Comparison of ENCODE assay signal across 32 mouse cellular contexts in the genomic region with DNA sequence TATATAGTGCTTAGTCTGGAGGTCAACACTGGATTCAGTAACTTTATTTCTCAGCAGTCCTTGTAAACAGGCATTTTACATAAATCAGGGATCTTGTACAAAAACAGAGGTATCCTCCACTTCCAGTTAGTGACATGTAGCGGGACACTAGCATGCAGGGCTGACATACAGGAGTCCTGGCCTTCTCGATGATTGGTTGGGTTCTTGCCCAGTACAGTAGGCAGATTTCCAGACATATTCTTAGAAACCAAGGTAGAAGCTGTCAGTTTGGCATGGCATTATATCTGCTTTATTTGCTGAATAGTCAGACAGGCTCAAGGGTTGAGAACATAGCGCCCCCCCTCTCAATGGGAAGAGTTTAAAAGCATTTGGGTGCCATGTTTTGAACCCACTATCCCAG.
A peak's percentile ranks its signal among the peaks of the same experiment; 100 is the strongest.
DNase-seq lines count a peak whose midpoint lies in the region; ATAC-seq lines count a peak whose summit lies in the region.
"Had no signal": no experiment of that assay in that cellular context is flagged by ENCODE, and none has a peak within 500 bp of the region (broad histone marks: within the 10 kb centered on the region; RNA-seq: fewer than 3 reads in every experiment).

No protein-coding gene starts in this region.

- H3K4me1 ChIP-seq in forebrain, embryonic 11.5 days (replicated peaks; ENCODE audit: control insufficient read depth, insufficient read depth, low read length) = no peaks in the 10 kb centered on the region; the same call in 1 of the 2 replicates
- H3K4me1 ChIP-seq: embryonic facial prominence, embryonic 13.5 days; heart, embryonic 10.5 days; heart, embryonic 15.5 days; kidney, embryonic 15.5 days; stomach, embryonic 15.5 days had no signal

- H3K4me3 ChIP-seq in forebrain, embryonic 11.5 days (ENCODE audit: low read depth, low read length) = no peak overlapping the region
- H3K4me3 ChIP-seq: embryonic facial prominence, embryonic 13.5 days; forebrain, embryonic 10.5 days; heart, embryonic 10.5 days; heart, embryonic 15.5 days; kidney, embryonic 15.5 days; layer of hippocampus, adult 2 months; midbrain, embryonic 13.5 days; neural tube, embryonic 15.5 days; stomach, embryonic 15.5 days had no signal

- no peak overlapping the region for H3K4me2 ChIP-seq in forebrain, embryonic 11.5 days (ENCODE audit: low read depth, low read length, severe bottlenecking)
- H3K4me2 ChIP-seq: embryonic facial prominence, embryonic 13.5 days; heart, embryonic 15.5 days; hindbrain, embryonic 14.5 days; kidney, embryonic 15.5 days; midbrain, embryonic 13.5 days; neural tube, embryonic 15.5 days; stomach, embryonic 15.5 days had no signal

- no peaks in the 10 kb centered on the region for H3K9me3 ChIP-seq in forebrain, embryonic 11.5 days (ENCODE audit: control insufficient read depth, low read length)
- H3K9me3 ChIP-seq: embryonic facial prominence, embryonic 13.5 days; forebrain, embryonic 10.5 days; heart, embryonic 10.5 days; heart, embryonic 15.5 days; kidney, embryonic 15.5 days; midbrain, embryonic 13.5 days; neural tube, embryonic 15.5 days; stomach, embryonic 15.5 days had no signal

- no peaks in the 10 kb centered on the region for H3K27me3 ChIP-seq in forebrain, embryonic 11.5 days (ENCODE audit: control insufficient read depth, insufficient read depth, low read length)
- H3K27me3 ChIP-seq: CH12.LX; embryonic facial prominence, embryonic 13.5 days; heart, embryonic 15.5 days; kidney, embryonic 15.5 days; neural tube, embryonic 15.5 days; stomach, embryonic 15.5 days had no signal

- H3K9ac ChIP-seq in forebrain, embryonic 11.5 days (ENCODE audit: low read length) = no peak overlapping the region
- H3K9ac ChIP-seq: embryonic facial prominence, embryonic 13.5 days; heart, embryonic 15.5 days; hindbrain, embryonic 14.5 days; kidney, embryonic 15.5 days; liver, embryonic 14.5 days; midbrain, embryonic 13.5 days; neural tube, embryonic 15.5 days; stomach, embryonic 15.5 days had no signal

- H3K27ac ChIP-seq in forebrain, embryonic 11.5 days (ENCODE audit: low read depth, low read length) = no peak overlapping the region
- H3K27ac ChIP-seq: embryonic facial prominence, embryonic 13.5 days; forebrain, embryonic 10.5 days; heart, embryonic 10.5 days; heart, embryonic 15.5 days; hindbrain, embryonic 14.5 days; kidney, embryonic 15.5 days; layer of hippocampus, adult 2 months; liver, embryonic 14.5 days; macrophage; midbrain, embryonic 13.5 days; neural tube, embryonic 15.5 days; stomach, embryonic 15.5 days had no signal

- ATAC-seq in cerebellum, adult (ENCODE audit: insufficient number of reproducible peaks, low FRiP score, low TSS enrichment) = peak; percentile 45; the same call in 1 of the 2 replicates
- no peak for ATAC-seq in forebrain, embryonic 11.5 days (replicated peaks; ENCODE audit: low FRiP score)
- ATAC-seq: activated CD4-positive, CD25-positive, alpha-beta regulatory T cell, adult 4 months; forebrain, embryonic 16.5 days had no signal

- no peak for DNase-seq in cerebellum, postnatal 4 days (ENCODE audit: low spot score in 2 of 2)
- DNase-seq in brain, adult 2 months (ENCODE audit: low read depth, low spot score) = peak; percentile 60
- DNase-seq in cerebellum, adult 8-10 months = peak; percentile 63
- peak; percentile 72 to 85 for DNase-seq in cerebellum, postnatal 25 days
- DNase-seq in frontal cortex, adult 2 months (ENCODE audit: extremely low spot score in 1 of 2, low spot score in 1 of 2) = no peak
- no peak for DNase-seq in forebrain, embryonic 11.5 days (ENCODE audit: low spot score)
- DNase-seq: adrenal gland, adult 2 months; gastrocnemius, postnatal 10 days; heart, postnatal 36 days; kidney, adult 18-20 months; kidney, postnatal 25 days; liver; lung, adult 2 months; lung, postnatal 10 days; retina, postnatal 1 day; right cerebral cortex, postnatal 25 days had no signal

- no peaks in the 10 kb centered on the region for H3K36me3 ChIP-seq in forebrain, embryonic 11.5 days (ENCODE audit: control insufficient read depth, insufficient read depth, low read length)
- H3K36me3 ChIP-seq: embryonic facial prominence, embryonic 13.5 days; forebrain, embryonic 10.5 days; heart, embryonic 10.5 days; heart, embryonic 15.5 days; kidney, embryonic 15.5 days; midbrain, embryonic 13.5 days; neural tube, embryonic 15.5 days; stomach, embryonic 15.5 days had no signal

- 93% methylated on average over 3 of the region's 3 CpGs for WGBS in forebrain, embryonic 11.5 days

Comparison
In these comparisons a context has a peak if more than half of its experiments do, and no peak if none do; other contexts are left out.
1. DNase-seq: peak in brain, adult 2 months (single experiment), cerebellum, adult 8-10 months (single experiment) and cerebellum, postnatal 25 days (2 of 2); none in cerebellum, postnatal 4 days (0 of 2), frontal cortex, adult 2 months (0 of 2) and forebrain, embryonic 11.5 days (single experiment).